Mouse (Mus musculus): ENCODE data around the gene Apmap. TPM values are rescaled to one million over a fixed set of nuclear protein-coding genes. Genes with fewer than 3 reads are reported as not detected.

Apmap gene
- polyA plus RNA-seq, 1 experiment from 2014 or later, result 38.4 TPM

- no peak overlapping the region for H3K4me2 ChIP-seq (replicated peaks)
- H3K4me1 ChIP-seq, result peaks cover 37% of the 10 kb centered on the region
- 53% methylated on average over 8 of the region's 8 CpGs for WGBS
- no peak overlapping the region for H3K4me3 ChIP-seq
- H3K27ac ChIP-seq (replicated peaks), result peak overlapping the region; percentile 89
- H3K27me3 ChIP-seq, result no peaks in the 10 kb centered on the region
- no peak overlapping the region for H3K9ac ChIP-seq (replicated peaks)
- H3K9me3 ChIP-seq, result no peaks in the 10 kb centered on the region
- no peaks in the 10 kb centered on the region; the same call in 1 of the 2 replicates for H3K36me3 ChIP-seq
- ATAC-seq (ENCODE audit: low FRiP score, low read depth), result peak; percentile 99
Observed at GRCm38 (mm10) chr2:150643726-150644415, 35.5 kb upstream of the Apmap start.

- WGBS, result 81% methylated on average over 1 of the region's 1 CpGs
- no peak for ATAC-seq (ENCODE audit: low FRiP score, low read depth)
Observed at GRCm38 (mm10) chr2:150643166-150643565, 34.8 kb upstream of the Apmap start.

GRCm38 (mm10) chr2:150638370-150638733 lies 30.0 kb upstream of the Apmap start:
- ATAC-seq (ENCODE audit: low FRiP score, low read depth), result no peak; the same call in 1 of the 2 replicates

More at GRCm38 (mm10) chr2:150643166-150643565, 34.8 kb upstream of the Apmap start:
- Histone ChIP-seq H3K36me3 (no peaks in the 10 kb centered on the region; the same call in 1 of the 2 replicates), H3K4me2 (replicated peaks) (no peak overlapping the region), H3K9ac (replicated peaks) (no peak overlapping the region), H3K27ac (replicated peaks) (peak overlapping the region; percentile 89), H3K27me3 (no peaks in the 10 kb centered on the region), H3K9me3 (no peaks in the 10 kb centered on the region), H3K4me1 (peaks cover 39% of the 10 kb centered on the region), H3K4me3 (no peak overlapping the region)

GRCm38 (mm10) chr2:150637702-150638369 lies 29.5 kb upstream of the Apmap start:
- Histone ChIP-seq H3K36me3 (peaks cover 4% of the 10 kb centered on the region; the same call in 1 of the 2 replicates), H3K27me3 (no peaks in the 10 kb centered on the region), H3K4me3 (no peak overlapping the region), H3K4me1 (peaks cover 25% of the 10 kb centered on the region), H3K27ac (replicated peaks) (peak overlapping the region; percentile 73), H3K9ac (replicated peaks) (0 out of 2 replicates have a peak overlapping the region, but pooled peaks have one; percentile 2), H3K4me2 (replicated peaks) (peak overlapping the region; percentile 14), H3K9me3 (peaks cover 4% of the 10 kb centered on the region; the same call in 1 of the 2 replicates)
- 37% methylated on average over 6 of the region's 6 CpGs for WGBS
- peak; percentile 89 for ATAC-seq (ENCODE audit: low FRiP score, low read depth)

More at GRCm38 (mm10) chr2:150638370-150638733, 30.0 kb upstream of the Apmap start:
- Histone ChIP-seq H3K36me3 (peaks cover 4% of the 10 kb centered on the region; the same call in 1 of the 2 replicates), H3K27ac (replicated peaks) (peak overlapping the region; percentile 73), H3K27me3 (no peaks in the 10 kb centered on the region), H3K9ac (replicated peaks) (0 out of 2 replicates have a peak overlapping the region, but pooled peaks have one; percentile 2), H3K9me3 (peaks cover 4% of the 10 kb centered on the region; the same call in 1 of the 2 replicates), H3K4me2 (replicated peaks) (0 out of 2 replicates have a peak overlapping the region, but pooled peaks have one; percentile 14), H3K4me1 (peaks cover 30% of the 10 kb centered on the region), H3K4me3 (no peak overlapping the region)
- WGBS, result 34% methylated on average over 2 of the region's 2 CpGs

GRCm38 (mm10) chr2:150635877-150636446 lies 27.6 kb upstream of the Apmap start:
- peaks cover 4% of the 10 kb centered on the region; the same call in 1 of the 2 replicates for H3K36me3 ChIP-seq
- H3K4me1 ChIP-seq, result peaks cover 19% of the 10 kb centered on the region
- no peak for ATAC-seq (ENCODE audit: low FRiP score, low read depth)
- peaks cover 4% of the 10 kb centered on the region; the same call in 1 of the 2 replicates for H3K9me3 ChIP-seq
- no peak overlapping the region for H3K27ac ChIP-seq (replicated peaks)
- no peak overlapping the region for H3K4me2 ChIP-seq (replicated peaks)
- H3K9ac ChIP-seq (replicated peaks), result no peak overlapping the region
- H3K27me3 ChIP-seq, result no peaks in the 10 kb centered on the region
- WGBS, result 77% methylated on average over 3 of the region's 3 CpGs
- H3K4me3 ChIP-seq, result no peak overlapping the region

GRCm38 (mm10) chr2:150629255-150629654 lies 20.9 kb upstream of the Apmap start:
- ATAC-seq (ENCODE audit: low FRiP score, low read depth), result no peak
- no peaks in the 10 kb centered on the region for H3K27me3 ChIP-seq
- H3K36me3 ChIP-seq, result peaks cover 30% of the 10 kb centered on the region
- H3K9me3 ChIP-seq, result peaks cover 4% of the 10 kb centered on the region; the same call in 1 of the 2 replicates
- 87% methylated on average over 4 of the region's 4 CpGs for WGBS
- no peak overlapping the region for H3K27ac ChIP-seq (replicated peaks)
- no peak overlapping the region for H3K4me2 ChIP-seq (replicated peaks)
- H3K4me3 ChIP-seq, result no peak overlapping the region
- no peaks in the 10 kb centered on the region for H3K4me1 ChIP-seq
- H3K9ac ChIP-seq (replicated peaks), result no peak overlapping the region

- no peak overlapping the region for H3K9ac ChIP-seq (replicated peaks)
- no peak overlapping the region for H3K4me2 ChIP-seq (replicated peaks)
- WGBS, result 74% methylated on average over 6 of the region's 6 CpGs
- H3K27ac ChIP-seq (replicated peaks), result no peak overlapping the region
- H3K4me1 ChIP-seq, result no peaks in the 10 kb centered on the region
- ATAC-seq (ENCODE audit: low FRiP score, low read depth), result no peak
- no peaks in the 10 kb centered on the region for H3K9me3 ChIP-seq
- H3K36me3 ChIP-seq, result peaks cover 31% of the 10 kb centered on the region
- no peaks in the 10 kb centered on the region for H3K27me3 ChIP-seq
- no peak overlapping the region for H3K4me3 ChIP-seq
Observed at GRCm38 (mm10) chr2:150627140-150627539, 18.8 kb upstream of the Apmap start.

GRCm38 (mm10) chr2:150624926-150625325 lies 16.6 kb upstream of the Apmap start:
- H3K4me1 ChIP-seq, result no peaks in the 10 kb centered on the region
- no peak overlapping the region for H3K27ac ChIP-seq (replicated peaks)
- H3K36me3 ChIP-seq, result peaks cover 41% of the 10 kb centered on the region
- no peaks in the 10 kb centered on the region for H3K27me3 ChIP-seq
- no peak for ATAC-seq (ENCODE audit: low FRiP score, low read depth)
- 95% methylated on average over 8 of the region's 8 CpGs for WGBS
- no peaks in the 10 kb centered on the region for H3K9me3 ChIP-seq
- no peak overlapping the region for H3K9ac ChIP-seq (replicated peaks)
- H3K4me3 ChIP-seq, result no peak overlapping the region
- H3K4me2 ChIP-seq (replicated peaks), result no peak overlapping the region

- 88% methylated on average over 3 of the region's 3 CpGs for WGBS
- no peak for ATAC-seq (ENCODE audit: low FRiP score, low read depth)
- Histone ChIP-seq H3K4me2 (replicated peaks) (no peak overlapping the region), H3K4me1 (no peaks in the 10 kb centered on the region), H3K27me3 (no peaks in the 10 kb centered on the region), H3K9me3 (no peaks in the 10 kb centered on the region), H3K36me3 (peaks cover 44% of the 10 kb centered on the region), H3K4me3 (no peak overlapping the region), H3K9ac (replicated peaks) (no peak overlapping the region), H3K27ac (replicated peaks) (no peak overlapping the region)
Observed at GRCm38 (mm10) chr2:150623957-150624356, 15.6 kb upstream of the Apmap start.

GRCm38 (mm10) chr2:150621698-150622097 lies 13.3 kb upstream of the Apmap start:
- no peaks in the 10 kb centered on the region for H3K9me3 ChIP-seq
- H3K4me1 ChIP-seq, result no peaks in the 10 kb centered on the region
- no peak overlapping the region for H3K9ac ChIP-seq (replicated peaks)
- WGBS, result 73% methylated on average over 3 of the region's 3 CpGs
- no peak for ATAC-seq (ENCODE audit: low FRiP score, low read depth)
- no peak overlapping the region for H3K4me2 ChIP-seq (replicated peaks)
- no peaks in the 10 kb centered on the region for H3K27me3 ChIP-seq
- H3K4me3 ChIP-seq, result no peak overlapping the region
- no peak overlapping the region for H3K27ac ChIP-seq (replicated peaks)
- peaks cover 46% of the 10 kb centered on the region for H3K36me3 ChIP-seq

GRCm38 (mm10) chr2:150610097-150610496 lies 1.7 kb upstream of the Apmap start:
- WGBS, result 82% methylated on average over 3 of the region's 3 CpGs
- no peaks in the 10 kb centered on the region for H3K36me3 ChIP-seq
- no peak for ATAC-seq (ENCODE audit: low FRiP score, low read depth)
- peaks cover 9% of the 10 kb centered on the region for H3K4me1 ChIP-seq
- no peaks in the 10 kb centered on the region for H3K27me3 ChIP-seq
- H3K9ac ChIP-seq (replicated peaks), result no peak overlapping the region
- no peak overlapping the region for H3K4me2 ChIP-seq (replicated peaks)
- H3K4me3 ChIP-seq, result no peak overlapping the region
- no peaks in the 10 kb centered on the region for H3K9me3 ChIP-seq
- no peak overlapping the region for H3K27ac ChIP-seq (replicated peaks)

Measured in midbrain, embryonic 12.5 days (tissue).